Mouse (Mus musculus) megakaryocyte-erythroid progenitor cell, adult 5-6 weeks (primary cell): ENCODE results near the gene Pmvk. TPM values are rescaled to one million over a fixed set of nuclear protein-coding genes. Genes with fewer than 3 reads are reported as not detected.

ENCODE experiments used
- ATAC-seq: replicated peaks from 2 replicates; pipeline ENCODE4 v1.8.0; 2016; ENCODE audit warnings: mild to moderate bottlenecking, inconsistent platforms; ENCODE audit not compliant: severe bottlenecking, poor library complexity, low FRiP score, low TSS enrichment
- total RNA-seq, 2 experiments: library from RNA; stranded (forward) in 1 of 2; stranded (reverse) in 1 of 2; fragments of 200-1000, 215-1000 nt in 1 of 2; fragments of >200 nt in 1 of 2; fragmentation: Nextera tagmentation in 1 of 2; gene quantifications; 2 replicates each; pipeline ENCODE4 v1.2.3; 2014 to 2017

The Pmvk gene
- total RNA-seq (2014; fragmentation: Nextera tagmentation) (29.1 and 66.3 TPM in 2 replicates), total RNA-seq (2017) (28.2 and 33.5 TPM in 2 replicates)

DNA sequence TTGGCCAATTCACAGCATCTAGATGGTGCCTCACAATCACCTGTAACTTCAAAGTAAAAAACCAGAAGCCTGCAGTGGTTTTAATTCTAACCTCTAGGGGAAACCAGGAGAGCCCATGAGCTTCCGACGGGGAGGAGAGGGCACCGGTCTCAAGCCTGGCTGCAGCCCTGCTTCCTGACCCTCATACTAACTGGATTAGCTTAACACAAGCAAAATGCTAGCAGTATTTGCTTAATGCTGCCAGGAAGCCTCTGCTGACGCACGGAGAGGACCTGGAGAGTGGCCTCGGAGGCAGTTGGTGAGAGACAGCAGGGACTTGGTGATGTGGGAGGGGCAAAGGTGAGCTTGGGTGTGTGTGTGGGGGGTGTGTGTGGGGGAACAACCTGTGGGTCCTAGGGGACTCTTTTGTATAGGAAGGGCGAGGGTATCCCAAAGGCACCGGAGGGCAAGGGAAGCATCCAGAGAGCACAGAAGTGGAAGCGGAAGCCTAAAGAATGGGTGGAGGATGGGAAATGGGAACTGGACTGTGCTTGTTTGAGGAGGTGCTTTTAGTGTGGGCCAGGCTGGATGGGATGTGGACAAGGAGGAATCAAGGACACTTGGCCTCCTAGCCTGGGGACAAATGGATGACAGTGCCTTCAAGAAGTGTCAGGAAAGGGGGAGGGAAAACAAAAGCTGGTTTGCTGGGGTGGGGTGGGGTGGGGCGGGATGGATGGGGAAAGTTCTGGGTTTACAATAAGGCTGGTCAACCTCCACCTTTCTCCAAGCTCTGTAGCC lies at the start of gene Pmvk:
TSS of gene Pmvk (plus strand) at position 141 of the 777 bp plus-strand sequence.
- no peak for ATAC-seq

DNA sequence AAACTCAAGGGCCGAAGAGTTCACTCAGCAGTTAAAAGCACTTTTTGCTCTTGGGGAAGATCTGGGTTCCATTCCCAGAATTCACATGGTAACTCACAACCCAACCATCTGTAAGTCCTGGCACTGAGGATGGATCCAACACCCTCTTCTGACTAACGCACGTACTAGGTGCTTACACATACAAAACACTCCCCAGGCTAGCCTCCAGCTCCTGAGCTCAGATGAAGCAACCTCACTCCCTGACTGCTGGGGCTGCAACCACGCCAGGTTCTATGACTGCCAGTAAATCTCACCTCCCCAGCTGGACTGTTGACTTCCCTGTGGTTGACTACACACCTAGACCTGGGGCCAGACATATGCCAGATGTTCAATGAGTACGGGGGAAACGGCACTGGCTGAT lies 47.5 kb upstream of the Pmvk start:
- no peak for ATAC-seq

DNA sequence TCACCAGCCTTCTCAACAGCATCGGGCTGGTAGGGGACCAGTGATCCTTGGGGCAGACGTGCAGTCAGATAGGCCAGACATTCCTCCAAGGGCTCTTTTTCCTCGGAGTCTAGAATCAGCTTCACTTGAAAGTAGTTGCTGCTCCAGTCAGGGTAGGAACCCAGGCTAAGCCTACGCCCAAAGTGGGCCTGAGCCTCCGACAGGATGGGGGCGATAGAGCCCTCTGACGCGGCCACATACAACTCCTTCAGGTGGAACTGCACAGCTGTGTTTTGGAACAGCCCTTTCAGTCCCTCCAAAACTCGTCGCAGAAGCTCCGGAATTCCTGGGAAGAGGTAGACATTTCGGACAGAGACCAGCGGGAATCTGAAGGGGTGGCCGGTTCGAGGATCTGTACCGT lies 45.9 kb upstream of the Pmvk start:
- no peak for ATAC-seq

DNA sequence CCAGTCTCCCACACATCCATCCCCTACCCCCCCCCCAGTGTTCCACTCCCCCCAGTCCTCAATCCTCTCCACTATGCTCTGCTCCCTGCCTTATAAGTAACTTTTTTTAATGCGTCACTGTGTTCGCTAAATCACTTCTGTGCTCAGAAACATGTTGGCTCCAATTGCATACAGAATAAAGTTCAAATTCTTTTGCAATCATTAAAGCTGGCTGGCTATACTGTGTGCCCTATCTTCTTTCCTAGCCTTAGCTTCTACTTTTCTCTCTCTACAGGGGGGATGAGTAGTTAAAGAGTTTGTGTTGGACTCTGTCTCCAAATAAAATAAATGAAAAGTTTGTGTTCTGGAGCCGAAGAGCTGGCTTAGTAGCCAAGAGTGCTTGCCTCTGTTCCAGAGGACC lies 44.6 kb upstream of the Pmvk start:
- no peak for ATAC-seq

DNA sequence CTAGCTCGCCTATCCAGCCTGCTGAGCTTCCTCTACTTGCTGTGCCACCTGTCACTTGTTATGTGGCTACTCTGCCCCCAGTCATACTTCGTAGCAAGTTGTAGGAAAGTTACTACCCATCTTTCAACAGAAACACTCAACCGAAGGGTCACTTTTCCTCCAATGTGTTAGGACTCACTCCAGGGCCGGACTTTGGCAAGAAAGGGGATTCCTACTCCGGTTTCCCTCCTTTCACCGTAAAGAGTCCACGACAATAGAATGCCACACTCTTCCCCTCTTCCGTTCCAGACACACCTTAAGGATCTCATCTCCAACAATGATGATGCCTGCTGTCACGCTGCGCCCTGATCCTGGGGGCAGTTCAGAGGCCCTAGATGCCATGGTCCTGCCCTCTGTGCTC lies 43.5 kb upstream of the Pmvk start:
- no peak for ATAC-seq

DNA sequence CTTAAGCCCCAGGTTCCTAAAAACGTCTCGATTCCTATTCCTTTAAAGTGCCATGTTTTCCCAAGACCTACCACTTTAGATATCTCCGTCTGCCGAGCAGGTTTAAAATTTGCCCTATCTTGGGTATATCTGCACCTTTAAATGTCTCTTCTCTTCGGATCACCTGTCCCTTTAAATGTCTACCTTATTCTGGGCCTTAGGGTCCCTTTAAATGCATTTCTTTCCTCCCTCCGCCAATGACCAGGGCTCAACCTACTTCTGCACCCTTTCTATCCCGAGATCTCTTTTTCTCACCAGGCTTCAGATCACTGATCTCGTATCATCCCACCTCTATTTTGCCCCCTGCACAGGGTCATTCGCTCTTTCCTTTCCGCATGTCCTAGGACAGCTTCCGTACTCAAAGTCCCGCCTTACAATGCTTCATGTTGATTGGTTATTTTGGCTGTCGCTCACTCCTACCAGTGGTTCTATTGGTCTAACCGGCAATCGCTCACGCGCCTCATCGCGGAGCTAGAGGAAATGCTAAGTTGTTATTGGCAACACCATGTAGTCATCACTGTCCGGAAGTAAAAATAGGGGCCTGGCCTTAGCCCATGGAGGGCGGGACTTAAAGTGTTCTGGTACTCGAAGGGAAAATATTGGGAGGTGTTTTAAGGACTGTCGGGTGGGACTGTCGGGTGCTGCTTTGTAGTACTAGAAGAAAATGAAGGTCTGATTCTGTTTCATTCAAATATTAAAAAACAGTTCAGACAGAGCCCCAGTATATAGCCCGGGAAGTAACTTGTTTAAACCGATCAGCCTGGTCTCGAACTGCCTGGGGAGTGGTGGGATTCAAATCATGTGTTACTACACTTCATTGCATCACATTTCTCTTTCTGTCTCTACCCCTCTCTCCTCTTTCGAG lies 42.6 kb upstream of the Pmvk start, which contains the start of gene Flad1:
TSS of gene Flad1 (minus strand) at position 381 of the 904 bp plus-strand sequence.
- ATAC-seq: peak; percentile 99

DNA sequence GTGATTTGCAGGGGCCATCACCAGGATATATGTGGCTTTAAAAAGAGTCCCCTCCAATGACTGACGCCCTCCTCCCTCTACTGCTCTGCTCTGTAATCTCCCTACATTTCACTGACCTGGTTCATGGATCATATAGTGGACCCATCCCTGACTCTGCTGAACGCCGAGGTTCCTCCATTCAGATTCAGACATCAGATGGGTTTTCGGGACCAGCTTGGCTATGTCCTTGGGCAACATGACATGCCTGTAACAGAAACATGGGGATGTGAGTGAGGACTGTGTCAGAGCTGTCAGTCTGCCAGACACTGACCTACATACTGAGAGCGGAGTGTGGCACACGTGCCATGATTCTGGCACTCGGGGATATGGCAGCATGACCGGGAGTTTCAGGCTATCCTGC lies 38.2 kb upstream of the Pmvk start:
- no peak for ATAC-seq

DNA sequence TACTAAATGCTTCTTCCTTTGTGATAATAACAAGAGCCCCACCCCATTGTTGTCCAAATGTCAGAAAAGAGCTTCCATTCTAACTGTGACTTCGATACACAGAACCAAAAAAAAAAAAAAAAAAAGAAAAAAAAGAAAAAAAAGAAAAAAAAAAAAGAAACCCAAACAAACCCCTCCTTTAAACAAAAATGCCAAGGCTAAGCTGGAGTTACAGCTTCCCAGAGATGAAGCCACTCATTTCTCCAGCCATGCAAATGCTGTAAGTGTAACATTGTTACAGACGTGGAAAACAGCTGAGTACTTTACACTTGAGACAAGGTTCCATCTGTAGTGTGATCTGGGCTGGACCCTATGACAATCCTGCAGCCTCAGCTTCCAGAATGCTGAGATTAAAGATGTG lies 37.2 kb upstream of the Pmvk start:
- ATAC-seq: no peak

DNA sequence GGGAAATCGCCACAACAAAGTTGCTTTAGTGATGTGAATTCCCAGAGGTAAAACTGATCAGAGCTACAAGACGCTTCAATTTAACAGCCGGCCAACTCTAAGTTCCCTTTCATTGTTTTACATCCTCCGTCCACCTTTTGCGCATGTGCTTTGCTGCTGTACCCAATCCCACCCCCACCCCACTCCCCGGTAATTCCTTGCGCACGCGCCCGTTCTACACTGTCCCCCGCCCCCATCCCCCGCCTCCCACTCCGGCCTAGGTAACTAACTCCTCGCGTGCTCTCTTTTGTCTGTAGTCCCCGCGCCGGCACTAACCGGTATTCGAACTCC lies 36.5 kb upstream of the Pmvk start:
- peak; percentile 4 for ATAC-seq

DNA sequence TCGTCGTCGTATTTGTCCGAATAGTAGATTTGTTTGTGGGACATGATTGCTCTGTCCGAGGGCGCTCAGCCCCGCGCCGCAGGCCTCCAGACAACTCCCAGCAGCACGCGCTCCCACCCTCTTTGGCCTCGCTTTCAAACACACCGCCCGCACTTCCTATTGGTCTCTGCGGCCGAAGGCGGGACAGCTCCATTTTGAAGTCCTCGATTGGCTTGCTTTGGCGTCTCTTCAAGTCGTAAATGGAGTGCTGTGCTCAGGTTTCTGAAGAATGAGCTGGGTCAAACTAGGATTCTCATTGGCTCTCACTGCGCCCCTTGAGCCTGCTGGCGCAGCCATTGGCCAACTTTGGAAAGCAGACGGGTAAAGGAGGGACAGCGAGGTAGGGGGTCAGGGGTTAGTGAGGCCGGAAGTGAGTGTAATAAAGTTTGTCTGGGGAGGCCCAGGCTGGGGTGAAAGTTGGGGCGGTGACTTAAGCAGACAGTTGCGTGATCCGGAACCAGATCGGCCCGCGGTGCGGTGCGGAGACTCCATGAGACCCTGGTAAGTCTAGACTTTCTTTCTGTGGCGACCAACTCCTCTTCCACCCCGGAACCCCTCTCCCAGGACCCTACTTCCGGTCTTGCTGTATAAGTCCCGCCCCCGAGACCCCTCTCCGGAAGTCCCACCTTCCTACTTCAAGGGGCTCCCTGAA lies 36.0 kb upstream of the Pmvk start, which contains the start of the genes Cks1b and Shc1:
TSS of gene Cks1b (minus strand) at position 214 of the 691 bp plus-strand sequence.
TSS of gene Shc1 (plus strand) at position 274 of the 691 bp plus-strand sequence.
- ATAC-seq: peak; percentile 88

DNA sequence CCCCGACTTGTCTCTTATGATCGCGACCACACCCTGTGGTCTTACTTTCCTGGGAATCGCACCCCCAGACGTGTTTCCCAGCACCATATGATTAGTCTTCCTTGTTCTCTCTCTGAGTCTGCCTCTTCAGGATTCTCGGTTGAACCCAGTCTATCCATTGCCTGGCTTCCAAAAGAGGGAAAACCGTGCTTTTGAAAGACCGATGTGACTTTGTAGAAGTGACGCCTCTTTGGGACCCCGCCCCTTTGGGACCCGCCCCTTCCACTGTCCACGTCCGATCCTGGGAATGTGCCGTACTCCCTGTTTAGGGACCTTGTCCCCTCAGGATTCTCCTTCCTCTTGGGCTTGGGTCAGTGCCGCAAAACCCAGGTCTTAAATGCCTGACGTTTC lies 35.5 kb upstream of the Pmvk start:
- ATAC-seq: no peak

DNA sequence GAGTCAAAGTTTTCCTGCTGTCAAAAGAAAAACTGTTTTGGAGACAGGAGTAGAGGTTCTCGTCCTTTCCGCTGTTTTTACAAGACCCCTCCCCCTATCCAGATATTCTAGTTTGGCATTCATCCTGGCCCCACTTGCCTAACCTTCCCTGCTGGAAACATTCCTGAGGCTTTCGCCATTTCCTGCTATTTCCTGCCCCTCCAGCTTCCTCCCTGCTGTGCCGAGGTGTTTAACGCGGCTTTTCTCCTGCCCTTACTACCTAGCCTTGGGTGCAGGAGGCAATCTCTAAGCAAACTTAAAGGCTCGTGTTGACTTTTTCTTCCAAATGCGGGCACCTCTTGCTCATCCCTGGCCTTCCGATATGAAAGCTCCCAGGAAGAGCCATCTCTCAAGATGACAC lies 34.8 kb upstream of the Pmvk start:
- ATAC-seq: no peak

DNA sequence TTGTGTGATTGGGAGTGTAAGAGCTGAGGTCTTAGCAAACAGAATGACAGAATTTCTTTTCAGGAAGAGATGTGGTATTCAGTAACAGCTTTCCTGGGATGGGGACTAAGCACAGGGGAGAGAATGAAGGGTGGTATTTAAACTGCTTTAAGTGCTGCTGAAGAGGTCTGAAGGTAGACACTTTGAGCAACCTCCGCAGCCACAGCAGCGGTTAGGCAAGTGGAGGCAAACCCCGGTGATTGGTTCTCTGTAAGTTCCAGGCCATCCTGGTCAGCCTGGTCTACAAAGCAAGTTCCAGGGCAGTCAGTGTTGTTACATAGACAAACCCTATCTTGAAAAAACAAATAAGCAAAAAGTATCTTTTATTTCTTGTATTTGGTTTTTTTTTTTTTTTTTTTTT lies 34.4 kb upstream of the Pmvk start:
- ATAC-seq: no peak

DNA sequence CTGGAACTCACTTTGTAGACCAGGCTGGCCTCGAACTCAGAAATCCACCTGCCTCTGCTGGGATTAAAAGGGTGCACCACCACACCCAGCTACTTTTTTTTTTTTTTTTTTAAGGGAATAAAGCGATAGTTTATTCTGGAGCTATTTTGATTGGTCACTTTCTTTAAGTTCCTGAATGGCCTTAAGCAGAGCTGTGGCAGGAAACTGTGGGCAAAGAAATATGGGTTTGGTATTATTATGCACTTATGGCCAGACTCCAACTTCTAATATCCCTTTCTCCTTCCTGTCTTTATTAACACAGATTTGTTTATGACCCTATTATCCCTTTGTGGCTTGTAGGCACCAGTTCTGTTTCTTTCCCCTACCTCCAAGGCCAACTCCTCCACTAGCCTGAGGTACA lies 33.9 kb upstream of the Pmvk start:
- no peak for ATAC-seq

DNA sequence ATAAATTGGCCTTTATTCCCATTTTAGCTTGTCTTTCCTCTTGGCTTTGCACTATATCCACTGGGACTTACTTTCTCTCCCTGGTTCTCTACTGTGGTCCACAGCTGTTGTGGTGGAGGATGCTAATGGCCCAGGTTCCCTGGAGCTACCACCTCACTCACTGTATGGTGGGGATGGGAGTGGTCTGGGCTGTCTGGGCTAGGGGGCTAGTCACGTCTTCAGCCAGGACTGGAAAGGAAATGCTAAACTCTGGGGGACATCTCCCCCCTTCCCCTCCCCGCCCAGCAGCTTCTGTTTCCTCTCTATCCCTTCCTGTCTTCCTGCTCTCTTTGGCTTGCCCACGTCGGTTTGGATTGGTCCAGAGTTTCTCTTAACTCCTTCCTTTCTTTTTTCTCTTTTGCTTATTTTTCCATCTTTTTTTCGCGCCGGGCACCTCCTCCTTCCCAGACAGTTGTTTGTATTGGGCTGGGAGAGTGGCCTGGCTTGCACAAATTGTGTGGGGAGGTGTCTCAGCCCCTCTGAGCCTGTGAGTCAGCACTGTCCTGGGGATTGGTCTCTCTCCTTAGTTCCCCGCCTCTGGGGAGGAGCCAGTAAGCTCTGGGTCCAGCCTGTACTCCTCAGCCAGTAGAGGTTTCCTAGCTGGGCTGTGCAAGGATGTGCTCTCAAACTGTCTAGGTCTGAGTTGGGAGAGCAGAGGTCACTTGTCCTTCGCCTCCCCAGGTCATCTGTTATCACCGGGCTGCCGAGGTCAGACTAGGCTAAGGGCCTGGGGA lies 33.2 kb upstream of the Pmvk start:
- ATAC-seq: peak; percentile 62

DNA sequence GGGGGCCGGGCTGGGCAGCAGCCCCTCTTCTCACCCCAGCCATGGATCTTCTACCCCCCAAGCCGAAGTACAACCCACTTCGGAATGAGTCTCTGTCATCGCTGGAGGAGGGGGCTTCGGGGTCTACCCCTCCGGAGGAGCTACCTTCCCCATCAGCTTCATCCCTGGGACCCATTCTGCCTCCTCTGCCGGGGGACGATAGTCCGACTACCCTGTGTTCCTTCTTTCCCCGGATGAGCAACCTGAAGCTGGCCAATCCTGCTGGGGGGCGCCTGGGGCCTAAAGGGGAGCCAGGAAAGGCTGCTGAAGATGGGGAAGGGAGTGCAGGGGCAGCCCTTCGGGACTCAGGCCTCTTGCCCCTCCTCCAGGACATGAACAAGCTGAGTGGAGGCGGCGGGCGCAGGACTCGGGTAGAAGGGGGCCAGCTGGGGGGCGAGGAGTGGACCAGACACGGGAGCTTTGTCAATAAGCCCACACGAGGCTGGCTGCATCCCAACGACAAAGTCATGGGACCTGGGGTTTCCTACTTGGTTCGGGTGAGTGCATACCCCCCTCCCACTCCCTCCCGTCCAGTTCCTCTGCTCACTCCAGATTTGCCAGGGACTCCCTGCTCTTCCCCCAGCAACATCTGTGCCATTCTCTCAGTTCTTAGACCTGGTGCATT lies 32.4 kb upstream of the Pmvk start:
- no peak for ATAC-seq

DNA sequence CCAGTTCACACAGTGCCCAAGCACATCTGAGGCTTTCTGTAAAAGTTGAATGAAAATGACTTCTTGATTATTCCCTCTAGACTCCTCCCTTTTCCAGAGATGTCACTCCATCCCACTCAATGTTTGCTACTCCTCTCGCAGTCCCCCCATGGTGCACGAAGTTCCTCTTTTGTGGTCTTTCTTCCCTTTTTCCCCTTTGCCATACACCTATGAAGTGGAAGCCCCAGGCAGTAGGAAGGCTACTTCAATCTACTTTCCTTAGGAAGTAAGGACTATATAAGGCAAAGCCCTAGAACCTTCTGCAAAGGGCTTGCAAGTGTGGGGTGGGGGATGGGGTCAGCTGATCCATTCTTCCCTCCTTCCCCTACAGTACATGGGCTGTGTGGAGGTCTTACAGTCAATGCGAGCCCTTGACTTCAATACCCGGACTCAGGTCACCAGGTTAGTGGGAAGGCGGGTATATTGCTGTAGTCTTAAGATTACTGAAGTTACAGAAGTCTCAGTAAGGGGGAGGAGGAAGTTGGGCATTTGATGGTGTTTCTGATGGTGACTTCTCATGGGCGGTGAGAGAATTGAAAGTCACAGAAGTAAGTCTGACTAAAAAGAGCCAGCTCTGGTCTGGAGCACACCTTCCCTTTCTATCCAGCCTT lies 31.7 kb upstream of the Pmvk start:
- ATAC-seq: no peak

DNA sequence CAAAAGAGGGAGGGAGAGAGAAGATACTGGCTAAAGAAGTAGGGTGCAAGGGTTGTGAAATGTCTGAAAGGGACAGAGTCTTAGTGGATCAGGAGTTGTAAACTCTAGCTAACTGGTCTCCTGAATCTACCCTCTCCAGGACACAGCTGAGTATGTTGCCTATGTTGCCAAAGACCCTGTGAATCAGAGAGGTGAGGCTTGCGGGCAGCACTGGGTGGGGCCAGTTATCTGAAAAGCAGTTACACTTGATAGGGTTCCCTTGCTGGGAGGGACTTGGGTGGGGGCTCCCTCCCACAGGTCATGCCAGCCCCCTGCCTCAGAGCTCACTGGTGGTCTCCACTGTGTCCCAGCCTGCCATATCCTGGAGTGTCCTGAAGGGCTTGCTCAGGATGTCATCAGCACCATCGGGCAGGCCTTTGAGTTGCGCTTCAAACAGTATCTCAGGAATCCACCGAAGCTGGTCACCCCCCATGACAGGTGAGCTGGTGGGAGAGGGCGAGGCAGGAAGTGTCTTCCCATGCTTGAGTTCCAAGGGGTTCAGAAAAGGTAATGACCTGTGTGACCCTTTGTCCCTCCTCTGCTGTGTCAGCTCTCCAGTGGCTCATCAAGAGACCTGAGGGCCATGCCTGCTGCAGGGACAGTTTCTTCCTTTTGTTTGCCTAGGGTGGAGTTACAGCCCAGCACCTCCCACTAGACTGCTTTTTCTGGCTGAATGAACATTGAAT lies 29.8 kb upstream of the Pmvk start:
- ATAC-seq: 0 out of 2 replicates have a peak, but pooled peaks have one; percentile 20
